Mouse (Mus musculus): Measurements from ENCODE around the gene Mpig6b. TPM values are rescaled to one million over a fixed set of nuclear protein-coding genes. Genes with fewer than 3 reads are reported as not detected.

Mpig6b gene
- polyA plus RNA-seq, 1 experiment from 2014 or later = 0.52 TPM

DNA sequence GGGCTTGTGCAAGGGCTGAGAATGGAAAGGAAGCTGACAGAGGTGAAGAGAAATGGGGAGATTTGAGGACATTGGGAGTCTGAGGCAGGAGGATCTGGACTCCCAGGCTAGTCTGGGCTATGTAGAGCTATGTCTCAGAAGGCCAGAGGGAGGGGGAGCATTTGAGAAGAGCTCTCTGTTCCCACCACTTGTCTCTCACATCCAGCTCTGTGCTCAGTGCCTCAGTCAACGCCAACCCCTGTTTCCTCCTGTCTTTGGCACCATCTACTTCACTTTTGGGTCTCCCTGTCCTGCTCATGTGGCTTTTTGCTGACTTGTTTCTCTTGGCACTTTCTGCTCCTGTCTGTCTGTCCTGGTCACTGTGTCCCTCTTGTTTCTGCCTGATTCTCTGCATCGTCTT is 11.3 kb upstream of the Mpig6b start:
- WGBS = 18% methylated on average over 2 of the region's 2 CpGs
- no peaks in the 10 kb centered on the region for H3K36me3 ChIP-seq (ENCODE audit: insufficient read depth, low read length)
- H3K4me3 ChIP-seq (ENCODE audit: low read length) = peak overlapping the region; percentile 43
- H3K27ac ChIP-seq (ENCODE audit: low read length) = peak overlapping the region; percentile 77
- H3K4me1 ChIP-seq (ENCODE audit: insufficient read depth, low read length) = peaks cover 27% of the 10 kb centered on the region
- H3K9ac ChIP-seq (replicated peaks; ENCODE audit: low read length) = peak overlapping the region; percentile 72
- H3K9me3 ChIP-seq (ENCODE audit: low read length) = no peaks in the 10 kb centered on the region
- peak overlapping the region; percentile 67 for H3K4me2 ChIP-seq (replicated peaks; ENCODE audit: low read depth, low read length)
- ATAC-seq (ENCODE audit: low FRiP score, low TSS enrichment) = 0 out of 2 replicates have a peak, but pooled peaks have one; percentile 33
- no peaks in the 10 kb centered on the region for H3K27me3 ChIP-seq (ENCODE audit: insufficient read depth, low read length)

DNA sequence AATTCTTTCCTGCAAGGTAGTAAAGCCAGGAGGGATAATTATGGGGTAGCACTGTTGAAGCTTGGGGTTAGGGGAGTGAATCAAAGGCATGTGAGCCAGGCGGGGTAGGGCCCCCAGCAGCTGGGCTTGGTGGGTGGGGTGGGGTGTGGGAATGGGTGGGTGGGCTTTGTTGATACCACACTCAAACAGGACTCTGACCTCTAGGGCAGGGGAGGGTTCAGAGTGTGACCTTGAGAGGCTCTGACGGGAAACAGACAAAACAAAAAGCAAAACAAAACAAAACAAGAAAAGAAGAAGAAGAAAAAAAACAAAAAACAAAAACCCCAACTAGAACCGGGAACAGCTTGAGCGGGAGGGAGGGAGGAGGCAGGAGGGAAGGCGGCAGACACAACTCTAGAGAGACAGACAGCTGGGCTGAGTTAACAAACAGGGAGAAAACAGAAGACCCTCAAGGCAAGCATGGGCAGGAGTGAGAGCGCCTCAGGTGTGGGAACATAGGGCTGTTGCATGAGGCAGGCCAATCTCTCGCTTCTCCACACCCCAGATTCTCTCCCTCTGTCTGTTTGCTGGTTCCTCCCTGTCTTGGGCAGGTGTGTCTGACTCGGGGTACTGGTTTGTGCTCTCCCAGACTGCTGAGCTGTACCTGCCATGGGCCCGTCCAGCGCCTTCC is 10.7 kb upstream of the Mpig6b start, which contains the start of gene Ly6g6e:
Gene Ly6g6e, plus strand, starts transcription at position 396 of the 670 bp plus-strand sequence.
- Histone ChIP-seq H3K27ac (ENCODE audit: low read length) (peak within 1 kb of the TSS; percentile 77), H3K9me3 (ENCODE audit: low read length) (no peaks in the 10 kb centered on the region), H3K4me3 (ENCODE audit: low read length) (peak within 1 kb of the TSS; percentile 43), H3K27me3 (ENCODE audit: insufficient read depth, low read length) (no peaks in the 10 kb centered on the region), H3K4me2 (replicated peaks; ENCODE audit: low read depth, low read length) (peak within 1 kb of the TSS; percentile 67), H3K36me3 (ENCODE audit: insufficient read depth, low read length) (no peaks in the 10 kb centered on the region), H3K4me1 (ENCODE audit: insufficient read depth, low read length) (peaks cover 33% of the 10 kb centered on the region), H3K9ac (replicated peaks; ENCODE audit: low read length) (peak within 1 kb of the TSS; percentile 72)
- WGBS = 30% methylated on average over 10 of the region's 10 CpGs
- ATAC-seq (ENCODE audit: low FRiP score, low TSS enrichment) = no peak

DNA sequence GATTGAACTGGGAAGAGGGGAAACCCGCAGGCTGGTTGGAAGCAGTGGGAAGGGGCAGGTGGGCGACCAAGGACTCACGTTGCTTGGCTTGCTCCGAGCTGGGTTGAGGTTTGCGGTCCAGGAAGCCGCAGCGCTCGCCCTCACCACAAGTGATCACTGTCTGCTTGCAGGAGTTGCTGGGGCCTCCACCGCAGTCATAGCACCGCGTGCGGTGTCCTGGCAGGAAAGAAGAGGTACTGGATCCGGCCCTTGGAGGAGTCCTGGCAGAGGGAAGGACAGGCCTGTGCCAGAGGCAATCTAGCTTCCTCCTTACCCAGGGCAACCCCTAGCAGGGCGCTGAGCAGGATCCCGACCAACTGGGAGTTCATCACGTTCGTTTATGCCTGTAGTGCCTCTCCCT is 8.1 kb upstream of the Mpig6b start:
- ATAC-seq (ENCODE audit: low FRiP score, low TSS enrichment) = no peak
- whole genome bisulfite sequencing = 30% methylated on average over 17 of the region's 17 CpGs
- Histone ChIP-seq H3K9ac (replicated peaks; ENCODE audit: low read length) (peak overlapping the region; percentile 26; the same call in 1 of the 2 replicates), H3K4me1 (ENCODE audit: insufficient read depth, low read length) (peaks cover 36% of the 10 kb centered on the region), H3K4me2 (replicated peaks; ENCODE audit: low read depth, low read length) (no peak overlapping the region), H3K9me3 (ENCODE audit: low read length) (no peaks in the 10 kb centered on the region), H3K36me3 (ENCODE audit: insufficient read depth, low read length) (no peaks in the 10 kb centered on the region), H3K4me3 (ENCODE audit: low read length) (no peak overlapping the region), H3K27me3 (ENCODE audit: insufficient read depth, low read length) (no peaks in the 10 kb centered on the region), H3K27ac (ENCODE audit: low read length) (no peak overlapping the region)

DNA sequence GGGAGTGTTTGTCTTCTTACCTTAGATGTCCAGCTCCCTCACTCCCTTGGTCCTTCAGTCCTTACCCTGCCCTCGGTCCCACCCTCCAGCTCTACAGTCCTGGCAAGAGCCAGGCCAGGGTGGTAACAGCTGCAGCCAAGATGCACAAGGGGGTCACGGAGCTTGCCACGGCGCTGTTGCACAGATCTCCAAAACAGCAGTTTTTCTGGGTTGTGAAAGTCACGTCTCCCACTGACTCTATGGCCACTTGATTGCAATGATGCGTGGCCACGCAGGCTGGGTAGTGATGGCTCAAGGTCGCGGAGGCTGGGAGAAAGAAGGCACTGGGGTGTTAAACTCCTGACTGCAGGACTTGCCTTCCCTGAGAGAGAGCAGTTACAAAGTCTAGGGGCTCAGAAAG is 5.5 kb upstream of the Mpig6b start:
- 51% methylated on average over 9 of the region's 9 CpGs for WGBS
- H3K9me3 ChIP-seq (ENCODE audit: low read length) = no peaks in the 10 kb centered on the region
- H3K4me3 ChIP-seq (ENCODE audit: low read length) = no peak overlapping the region
- 0 out of 2 replicates have a peak, but pooled peaks cover 2% of the 10 kb centered on the region for H3K27me3 ChIP-seq (ENCODE audit: insufficient read depth, low read length)
- H3K27ac ChIP-seq (ENCODE audit: low read length) = no peak overlapping the region; the same call in 1 of the 2 replicates
- H3K9ac ChIP-seq (replicated peaks; ENCODE audit: low read length) = no peak overlapping the region
- H3K4me1 ChIP-seq (ENCODE audit: insufficient read depth, low read length) = peaks cover 18% of the 10 kb centered on the region
- no peaks in the 10 kb centered on the region for H3K36me3 ChIP-seq (ENCODE audit: insufficient read depth, low read length)
- no peak for ATAC-seq (ENCODE audit: low FRiP score, low TSS enrichment)
- no peak overlapping the region for H3K4me2 ChIP-seq (replicated peaks; ENCODE audit: low read depth, low read length)

DNA sequence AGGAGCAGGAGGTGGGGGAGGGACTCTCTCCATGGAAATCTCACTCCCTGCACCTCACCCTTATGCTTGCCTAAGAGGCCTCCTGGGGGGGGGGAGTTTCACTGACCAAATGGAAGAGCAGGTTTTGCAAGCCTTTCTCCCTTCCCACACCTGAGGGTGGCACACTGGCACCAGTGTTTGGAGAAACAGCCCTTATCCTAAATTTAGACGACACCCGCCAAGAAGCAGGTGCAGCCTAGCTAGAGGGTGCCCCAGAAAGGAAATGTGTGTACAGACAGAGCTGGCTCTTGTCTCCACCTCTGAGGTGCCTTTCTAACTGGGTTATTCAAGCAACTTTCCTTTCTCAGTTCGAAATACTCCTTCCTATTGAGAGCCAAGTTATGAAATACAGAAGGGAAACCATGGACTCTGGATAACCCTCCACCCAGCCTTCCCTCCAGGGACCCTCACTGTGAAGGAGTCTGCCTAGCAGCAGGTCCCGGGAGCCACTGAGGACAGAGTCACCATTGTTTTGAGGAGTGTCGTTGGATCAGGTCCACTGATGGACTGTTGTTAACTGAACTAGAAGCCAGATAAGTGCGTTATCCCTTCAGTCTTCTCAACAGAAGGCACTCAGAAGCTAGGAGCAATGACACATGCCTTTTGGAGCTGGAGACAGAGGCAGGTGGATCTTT is 4.7 kb upstream of the Mpig6b start:
- ATAC-seq (ENCODE audit: low FRiP score, low TSS enrichment) = no peak
- WGBS = 66% methylated on average over 6 of the region's 6 CpGs

DNA sequence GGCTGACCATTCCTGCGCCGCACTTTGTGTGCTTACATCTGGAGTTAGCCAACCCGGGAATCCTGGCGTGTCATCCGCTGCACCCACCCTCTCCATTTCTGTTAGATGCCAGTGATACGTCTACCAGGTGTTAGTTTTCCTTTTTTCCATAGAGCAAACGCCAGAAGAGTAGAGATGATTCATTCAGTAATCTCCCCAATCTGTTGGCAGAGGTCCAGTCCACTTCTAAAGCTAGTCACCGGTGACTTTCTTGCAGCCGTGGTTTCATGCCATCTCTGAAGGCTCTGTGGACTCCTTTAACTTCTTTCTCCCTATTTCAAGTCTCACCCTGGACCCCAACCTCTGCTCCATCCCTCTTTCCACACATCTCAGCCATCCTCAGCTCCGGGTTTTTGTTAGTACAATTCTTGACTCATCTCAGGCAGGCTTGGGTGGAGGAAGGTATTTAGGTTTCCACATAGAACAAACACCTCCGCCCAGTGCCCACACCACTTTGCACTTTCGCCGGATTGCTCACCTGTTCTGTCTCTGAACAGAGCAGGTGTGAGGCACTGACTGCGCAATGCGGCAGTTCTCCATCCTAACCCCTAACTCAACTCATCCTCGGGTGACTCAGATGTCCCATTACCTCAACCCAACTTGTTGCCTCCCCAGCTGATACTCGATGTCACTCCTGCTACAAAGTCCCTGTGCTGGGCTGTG is 2.4 kb upstream of the Mpig6b start:
- Histone ChIP-seq H3K4me2 (replicated peaks; ENCODE audit: low read depth, low read length) (no peak overlapping the region), H3K27ac (ENCODE audit: low read length) (no peak overlapping the region), H3K27me3 (ENCODE audit: insufficient read depth, low read length) (0 out of 2 replicates have a peak, but pooled peaks cover 7% of the 10 kb centered on the region), H3K9ac (replicated peaks; ENCODE audit: low read length) (no peak overlapping the region), H3K9me3 (ENCODE audit: low read length) (no peaks in the 10 kb centered on the region), H3K4me3 (ENCODE audit: low read length) (no peak overlapping the region), H3K36me3 (ENCODE audit: insufficient read depth, low read length) (no peaks in the 10 kb centered on the region), H3K4me1 (ENCODE audit: insufficient read depth, low read length) (peaks cover 26% of the 10 kb centered on the region)
- ATAC-seq (ENCODE audit: low FRiP score, low TSS enrichment) = no peak
- 79% methylated on average over 17 of the region's 17 CpGs for WGBS

More for the DNA sequence above, 4.7 kb upstream of the Mpig6b start:
- no peak overlapping the region for H3K4me2 ChIP-seq (replicated peaks; ENCODE audit: low read depth, low read length)
- no peak overlapping the region for H3K9ac ChIP-seq (replicated peaks; ENCODE audit: low read length)
- H3K27ac ChIP-seq (ENCODE audit: low read length) = no peak overlapping the region
- no peak overlapping the region for H3K4me3 ChIP-seq (ENCODE audit: low read length)
- H3K27me3 ChIP-seq (ENCODE audit: insufficient read depth, low read length) = 0 out of 2 replicates have a peak, but pooled peaks cover 7% of the 10 kb centered on the region
- H3K4me1 ChIP-seq (ENCODE audit: insufficient read depth, low read length) = peaks cover 15% of the 10 kb centered on the region
- no peaks in the 10 kb centered on the region for H3K36me3 ChIP-seq (ENCODE audit: insufficient read depth, low read length)
- H3K9me3 ChIP-seq (ENCODE audit: low read length) = no peaks in the 10 kb centered on the region

DNA sequence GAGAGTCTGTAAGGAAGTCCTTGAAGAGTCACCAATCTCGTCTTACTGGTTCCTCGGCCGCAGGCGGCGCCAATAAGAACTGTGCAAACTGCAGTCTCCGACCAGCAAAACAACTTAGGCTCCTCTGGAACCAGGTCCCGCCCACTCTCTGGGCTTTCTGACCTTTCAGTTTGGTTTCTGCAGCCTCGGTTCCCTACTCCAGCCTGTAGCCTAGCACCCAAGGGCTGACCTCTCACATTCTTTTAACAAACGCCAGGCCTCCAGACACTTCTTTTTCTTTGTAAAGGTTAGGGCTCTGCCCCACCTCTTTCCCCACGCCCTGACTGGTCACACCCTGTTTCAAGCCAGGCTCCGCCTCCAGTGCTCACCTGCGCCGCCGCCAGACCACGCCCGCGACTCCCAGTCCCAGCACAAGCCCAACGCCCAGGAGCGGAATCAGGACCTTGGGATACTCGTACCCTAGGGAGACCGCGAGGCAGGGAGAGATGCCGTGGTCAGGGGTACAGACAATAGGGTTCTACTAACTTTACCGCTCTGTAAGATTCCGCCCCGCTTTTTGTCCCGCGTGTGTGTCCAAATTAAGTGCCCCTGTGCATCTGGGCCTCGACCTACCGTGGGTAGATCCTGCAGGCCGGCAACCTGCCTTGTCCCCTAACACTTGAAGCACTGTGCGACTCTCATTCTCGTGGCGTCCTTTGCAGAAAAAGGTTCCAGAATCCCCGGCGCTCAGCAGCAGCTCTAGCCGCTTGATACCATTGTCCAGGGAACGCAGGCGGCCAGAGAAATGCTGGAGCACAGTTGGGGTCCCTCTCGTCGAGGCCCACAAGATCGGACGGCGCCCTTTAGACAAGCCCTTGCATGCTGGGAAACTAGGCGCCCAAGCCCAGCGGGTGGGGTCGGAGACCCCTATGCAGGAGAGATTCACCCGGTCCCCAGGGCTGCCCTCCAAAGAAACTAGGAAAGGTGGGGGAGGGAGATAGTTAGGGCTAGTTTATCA is 735 bp downstream of the Mpig6b start, which contains the start of gene Ly6g6c:
Gene Ly6g6c, plus strand, starts transcription at position 438 of the 997 bp plus-strand sequence.
- Histone ChIP-seq H3K4me2 (replicated peaks; ENCODE audit: low read depth, low read length) (peak within 1 kb of the TSS; percentile 59), H3K36me3 (ENCODE audit: insufficient read depth, low read length) (peaks cover 24% of the 10 kb centered on the region), H3K27me3 (ENCODE audit: insufficient read depth, low read length) (0 out of 2 replicates have a peak, but pooled peaks cover 7% of the 10 kb centered on the region), H3K4me1 (ENCODE audit: insufficient read depth, low read length) (peaks cover 32% of the 10 kb centered on the region), H3K9ac (replicated peaks; ENCODE audit: low read length) (peak within 1 kb of the TSS; percentile 29), H3K4me3 (ENCODE audit: low read length) (peak within 1 kb of the TSS; percentile 43), H3K27ac (ENCODE audit: low read length) (peak within 1 kb of the TSS; percentile 56), H3K9me3 (ENCODE audit: low read length) (no peaks in the 10 kb centered on the region)
- peak; percentile 68 for ATAC-seq (ENCODE audit: low FRiP score, low TSS enrichment)
- WGBS = 2% methylated on average over 48 of the region's 48 CpGs

DNA sequence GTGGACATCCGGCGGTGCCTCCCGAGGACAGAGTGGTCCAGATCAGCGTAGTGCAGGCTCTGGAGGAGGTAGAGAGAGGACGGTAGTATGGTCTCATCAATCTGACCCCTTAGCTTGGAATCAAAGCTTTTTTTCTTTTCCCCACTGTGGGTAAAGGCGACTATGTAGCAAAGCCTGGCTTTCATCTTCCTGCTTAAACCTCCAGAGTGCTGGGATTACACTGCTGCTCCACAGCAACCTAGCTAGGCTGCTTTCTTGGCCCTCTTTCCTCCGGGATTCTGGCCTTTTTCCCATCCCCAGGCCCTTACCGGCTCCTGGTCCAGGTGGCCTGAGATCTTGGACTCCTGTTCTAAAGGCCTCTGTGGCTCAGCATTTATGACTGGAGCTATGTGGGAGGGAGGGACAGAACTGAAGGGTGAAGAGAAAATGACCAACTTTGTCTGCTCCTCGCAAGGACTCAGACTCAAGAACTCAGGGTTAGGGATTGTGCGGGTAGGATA is 1.6 kb downstream of the Mpig6b start:
- H3K9ac ChIP-seq (replicated peaks; ENCODE audit: low read length) = peak overlapping the region; percentile 29
- peak overlapping the region; percentile 43 for H3K4me3 ChIP-seq (ENCODE audit: low read length)
- H3K27me3 ChIP-seq (ENCODE audit: insufficient read depth, low read length) = 0 out of 2 replicates have a peak, but pooled peaks cover 7% of the 10 kb centered on the region
- 31% methylated on average over 10 of the region's 10 CpGs for WGBS
- H3K36me3 ChIP-seq (ENCODE audit: insufficient read depth, low read length) = peaks cover 24% of the 10 kb centered on the region
- no peak for ATAC-seq (ENCODE audit: low FRiP score, low TSS enrichment)
- H3K4me2 ChIP-seq (replicated peaks; ENCODE audit: low read depth, low read length) = peak overlapping the region; percentile 59
- H3K27ac ChIP-seq (ENCODE audit: low read length) = peak overlapping the region; percentile 56
- no peaks in the 10 kb centered on the region for H3K9me3 ChIP-seq (ENCODE audit: low read length)
- peaks cover 35% of the 10 kb centered on the region for H3K4me1 ChIP-seq (ENCODE audit: insufficient read depth, low read length)
